Mouse (Mus musculus) myocyte (in vitro differentiated cells): ENCODE measurements around the gene Kat7.

Source experiments
- CEBPB ChIP-seq: IDR thresholded peaks from 2 replicates; pipeline ENCODE4 v1.6.1; 2011; ENCODE audit warnings: mild to moderate bottlenecking, moderate library complexity; ENCODE audit not compliant: poor library complexity, insufficient read depth, severe bottlenecking
- E2F4 ChIP-seq: IDR thresholded peaks from one replicate; pipeline ENCODE4 v1.6.1; 2011; ENCODE audit warnings: mild to moderate bottlenecking, control low read depth, moderate library complexity; ENCODE audit not compliant: insufficient read depth
- MYOG ChIP-seq, 3 experiments: IDR thresholded peaks; one replicate each; pipeline ENCODE4 v1.6.1; 2011; ENCODE audit warnings: control low read depth in 2 of 3, low read depth in 2 of 3, mild to moderate bottlenecking in 2 of 3; ENCODE audit not compliant: insufficient read length in 2 of 3, control insufficient read depth in 1 of 3, insufficient read depth in 1 of 3
- POLR2A ChIP-seq: IDR thresholded peaks from one replicate; pipeline ENCODE4 v1.6.1; 2011; ENCODE audit warnings: low read depth, mild to moderate bottlenecking, control low read depth, moderate library complexity; ENCODE audit not compliant: insufficient read length

- no peak for TF ChIP-seq E2F4
- TF ChIP-seq POLR2A, result no peak
- no peak for TF ChIP-seq MYOG (IDR thresholded peaks at IDR 0.05; ENCODE audit: control insufficient read depth in 1 of 3, insufficient read depth in 1 of 3, insufficient read length in 2 of 3, low read depth in 2 of 3)
- TF ChIP-seq CEBPB, result no peak
Observed at GRCm38 (mm10) chr11:95255747-95256146, 54.3 kb downstream of the Kat7 start.
